Mouse (Mus musculus) cerebellum, adult 18-20 months (tissue): ENCODE measurements around the gene Ttl.

Experiments
- DNase-seq, 2 experiments: peaks; one replicate each; pipeline ENCODE4 v3.0.0; 2021

The Ttl gene

GRCm38 (mm10) chr2:129065437-129066282 lies at the start of gene Ttl:
Gene Ttl, plus strand, starts transcription at chr2:129065942.
- DNase-seq, result peak; percentile 76 to 92

DNA sequence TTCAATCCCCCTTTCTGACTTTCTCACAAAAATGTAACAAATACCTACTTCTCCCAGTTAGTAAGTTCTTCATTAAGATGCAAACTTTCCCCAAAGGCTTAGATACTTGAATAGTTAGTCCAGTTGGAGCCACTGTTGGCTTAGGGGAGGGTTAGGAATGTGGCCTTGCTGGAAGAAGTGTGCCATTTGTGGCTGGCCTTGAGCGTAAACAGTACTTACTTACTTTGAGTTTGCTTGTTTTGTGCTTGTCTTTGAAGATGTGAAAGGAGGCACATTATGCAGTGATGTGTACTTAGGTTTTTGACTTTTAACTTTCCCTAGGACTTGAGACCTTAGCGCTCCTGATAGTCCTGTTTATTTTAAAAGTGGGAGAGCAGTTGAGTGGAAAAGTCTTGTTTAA lies 45.6 kb upstream of the Ttl start:
- DNase-seq, result no peak

- DNase-seq, result no peak
Measured at GRCm38 (mm10) chr2:129024820-129025219, 40.9 kb upstream of the Ttl start.

- no peak for DNase-seq
Measured at GRCm38 (mm10) chr2:129035381-129035780, 30.4 kb upstream of the Ttl start.

DNA sequence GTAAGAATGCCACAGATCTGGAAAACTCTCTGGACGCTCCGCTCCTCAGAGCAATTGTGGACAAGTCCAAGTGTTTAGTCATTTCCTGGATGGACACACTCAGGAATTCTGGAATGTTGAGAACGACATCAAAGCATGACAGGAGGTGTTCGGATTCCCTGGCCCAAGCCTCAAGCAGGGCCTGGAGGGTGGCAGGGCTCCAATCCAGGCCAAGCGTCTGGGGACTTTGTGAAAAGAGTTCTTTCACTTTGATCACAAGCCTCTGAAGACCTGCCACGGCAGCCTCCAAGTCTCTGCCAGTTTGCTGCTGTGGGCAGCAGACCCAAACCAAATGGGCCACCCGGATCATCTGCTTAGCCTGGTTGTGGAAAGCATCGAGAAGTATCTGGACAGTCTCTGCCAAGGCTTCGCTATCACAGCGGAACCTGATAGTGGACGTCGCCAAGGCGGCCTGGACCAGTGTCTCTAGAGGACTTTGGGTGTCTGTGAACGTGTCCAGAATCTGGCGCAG lies 27.3 kb upstream of the Ttl start:
- DNase-seq, result peak; percentile 14 to 45

DNA sequence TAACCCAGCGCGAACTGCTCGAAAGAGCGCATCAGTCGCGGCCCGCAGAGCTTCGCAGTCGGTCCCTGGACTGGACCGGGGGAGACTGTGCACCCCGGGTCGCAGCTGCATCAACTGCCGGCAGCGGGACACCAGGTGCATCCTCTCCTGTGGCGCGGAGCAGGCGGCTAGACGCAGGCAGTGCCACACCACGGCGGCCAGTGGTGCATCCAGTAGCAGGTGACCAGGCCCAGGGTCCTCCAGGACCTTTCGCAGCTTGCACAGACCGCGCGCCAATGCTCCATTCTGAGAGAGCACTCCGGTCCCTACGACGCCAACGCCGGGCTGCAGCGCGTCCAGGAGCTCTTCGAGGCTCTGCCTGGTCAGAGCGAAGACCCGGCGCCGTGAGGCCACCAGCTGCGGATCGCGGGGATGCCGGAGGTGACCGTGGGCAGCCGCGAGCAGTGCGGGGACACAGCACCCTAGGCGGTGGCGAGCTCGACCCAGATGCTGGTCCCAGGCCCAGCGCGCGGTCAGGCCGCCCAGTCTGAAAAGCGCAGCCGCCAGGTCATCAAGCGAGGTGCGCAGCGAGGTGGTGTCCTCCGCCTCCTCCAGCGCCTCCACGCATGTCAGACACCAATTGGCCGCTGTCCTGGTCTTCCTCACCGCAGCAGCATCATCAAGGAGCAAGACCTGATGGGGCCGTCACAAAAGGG lies 26.7 kb upstream of the Ttl start:
- peak; percentile 67 to 69 for DNase-seq

DNA sequence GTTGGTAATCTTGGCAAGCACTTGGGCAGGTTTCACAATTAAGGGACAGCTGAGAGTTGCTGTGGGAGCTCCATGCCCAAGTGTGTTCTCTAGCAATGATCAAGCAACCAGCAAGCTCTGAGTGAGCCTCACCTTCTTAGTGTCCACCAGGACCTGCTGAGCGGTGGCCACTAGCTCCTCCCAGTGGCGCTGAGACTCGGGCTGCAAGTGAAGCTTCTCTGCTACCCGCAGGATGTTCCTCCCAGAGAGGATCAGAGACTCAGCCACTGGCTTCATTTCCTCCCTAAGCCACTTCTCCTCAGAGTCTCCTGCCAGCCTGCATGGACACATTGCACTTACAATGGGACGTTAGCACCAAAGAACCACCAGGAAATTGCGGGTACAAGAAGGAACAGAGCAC lies 25.2 kb upstream of the Ttl start:
- DNase-seq, result peak; percentile 22 to 33

DNA sequence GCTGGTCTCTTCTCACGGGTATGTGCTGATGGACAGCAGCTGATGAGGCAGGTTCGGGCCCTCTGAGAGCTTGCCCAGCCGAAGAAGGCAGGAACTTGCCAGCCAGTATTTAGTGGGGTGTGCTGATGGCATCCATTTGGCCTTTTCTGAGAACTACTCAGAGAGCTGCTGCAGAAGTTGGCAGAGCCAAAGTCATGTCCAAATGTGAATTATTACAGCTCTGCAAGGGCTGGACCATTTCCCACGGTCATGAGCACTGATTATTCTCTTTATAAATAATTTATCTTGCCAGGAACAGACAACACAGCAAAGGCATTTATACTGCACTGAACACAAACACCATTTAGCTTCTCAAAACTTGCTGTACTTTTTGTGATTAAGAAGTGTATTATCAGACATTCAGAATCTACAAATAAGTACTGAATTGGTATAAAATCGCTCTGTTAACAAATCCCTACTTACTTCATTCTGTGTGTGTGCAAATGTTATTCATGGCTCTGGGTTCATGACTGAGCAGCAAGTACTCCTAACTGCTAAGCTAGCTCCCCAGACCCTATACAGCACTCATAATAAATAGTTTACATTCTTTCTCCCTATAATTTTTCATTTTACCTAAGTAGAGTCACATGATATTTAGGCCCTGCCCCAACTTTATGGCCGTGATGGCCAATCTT lies 19.4 kb upstream of the Ttl start:
- DNase-seq, result no peak

DNA sequence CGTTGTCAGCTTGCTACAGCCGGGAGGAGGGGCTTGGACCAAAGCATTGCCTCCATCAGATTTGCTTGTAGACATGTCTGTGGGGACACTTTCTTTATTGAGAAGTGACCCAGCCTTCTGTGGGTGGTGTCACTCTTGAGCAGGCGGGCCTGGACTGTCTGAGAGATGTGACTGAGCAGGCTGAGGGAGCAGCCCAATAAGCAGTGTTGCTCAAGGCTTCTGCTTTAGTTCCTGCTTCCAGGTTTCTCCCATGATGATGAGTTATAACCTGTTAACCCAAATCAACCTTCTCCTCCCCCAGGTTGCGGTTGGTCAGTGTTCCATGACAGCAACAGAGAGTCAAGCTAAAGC lies 18.9 kb upstream of the Ttl start:
- no peak for DNase-seq

DNA sequence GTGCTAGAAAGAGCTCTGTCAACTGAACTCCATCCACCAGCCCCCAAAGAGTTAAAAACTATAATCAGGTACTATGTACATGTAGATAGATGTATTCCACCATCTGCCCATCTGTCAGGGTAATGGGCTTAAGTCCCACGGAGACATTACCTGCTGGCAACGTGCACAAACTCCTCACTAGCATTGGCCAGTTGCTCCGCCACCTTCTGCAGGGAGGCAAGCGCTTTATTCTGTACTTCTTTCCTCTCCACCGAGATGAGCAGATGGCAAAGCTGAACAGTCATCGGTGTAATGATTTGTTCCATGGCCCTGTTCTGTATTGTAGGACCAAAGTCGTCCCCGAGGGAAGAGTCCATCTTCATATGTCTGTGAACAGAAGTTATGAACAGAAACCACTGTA lies 17.9 kb upstream of the Ttl start, which contains the start of gene Vinac1:
Gene Vinac1, minus strand, starts transcription at position 362 of the 400 bp plus-strand sequence.
- no peak for DNase-seq

DNA sequence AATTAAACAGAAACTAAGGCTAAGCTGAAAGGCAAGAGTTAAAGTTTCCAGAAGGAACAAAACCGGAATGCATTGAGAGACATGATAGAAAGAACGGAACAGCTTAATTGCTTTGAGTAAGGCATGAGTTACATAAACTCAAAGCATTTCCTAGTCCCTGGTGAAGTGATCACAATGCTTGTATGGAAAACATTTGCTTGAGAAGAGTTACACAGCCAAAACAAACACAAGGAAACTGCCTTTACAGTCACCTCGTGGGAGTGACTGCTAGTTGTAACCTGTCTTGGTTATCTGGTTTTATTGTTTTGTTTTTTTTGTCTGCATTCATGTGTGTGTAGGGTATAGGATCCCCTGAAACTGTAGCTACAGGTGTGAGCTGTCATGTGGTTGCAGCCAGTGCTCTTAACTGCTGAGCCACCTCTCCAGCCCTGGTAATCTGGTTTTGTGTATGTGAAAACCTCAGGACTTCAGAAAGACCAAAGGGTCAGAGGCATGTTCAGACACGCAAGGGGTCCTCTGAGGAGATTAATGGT lies 13.2 kb upstream of the Ttl start:
- no peak for DNase-seq

- DNase-seq, result no peak
Measured at GRCm38 (mm10) chr2:129055741-129056140, 10.0 kb upstream of the Ttl start.

DNA sequence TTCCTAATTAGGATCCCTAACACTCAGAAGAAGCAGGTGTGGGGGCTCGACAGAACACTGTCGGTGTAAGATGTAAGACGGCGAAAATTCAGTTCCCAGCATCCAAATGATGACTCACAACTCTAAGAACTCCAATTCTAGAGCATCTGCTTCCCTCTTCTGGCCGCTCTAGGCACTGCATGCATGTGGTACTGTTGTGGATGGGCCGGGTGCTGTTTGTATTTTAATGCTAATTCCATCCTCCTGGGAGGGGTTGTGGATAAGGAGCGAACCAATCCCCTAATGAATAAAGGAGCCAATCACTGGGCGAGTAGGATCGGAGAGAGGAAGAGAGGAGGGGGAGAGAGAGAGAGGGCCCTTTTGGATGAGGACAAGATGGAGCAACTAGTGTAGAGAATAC lies 9.1 kb upstream of the Ttl start:
- DNase-seq, result peak in 1 of 2 experiments; percentile 22

GRCm38 (mm10) chr2:129057256-129057655 lies 8.5 kb upstream of the Ttl start:
- DNase-seq, result no peak

- DNase-seq, result no peak
Measured at GRCm38 (mm10) chr2:129057920-129058361, 7.8 kb upstream of the Ttl start.

- no peak for DNase-seq
Measured at GRCm38 (mm10) chr2:129061456-129062059, 4.2 kb upstream of the Ttl start.

- DNase-seq, result peak; percentile 60 to 62
Measured at GRCm38 (mm10) chr2:129066326-129066725, 584 bp downstream of the Ttl start.

GRCm38 (mm10) chr2:129070296-129070695 lies 4.6 kb downstream of the Ttl start:
- no peak for DNase-seq

DNA sequence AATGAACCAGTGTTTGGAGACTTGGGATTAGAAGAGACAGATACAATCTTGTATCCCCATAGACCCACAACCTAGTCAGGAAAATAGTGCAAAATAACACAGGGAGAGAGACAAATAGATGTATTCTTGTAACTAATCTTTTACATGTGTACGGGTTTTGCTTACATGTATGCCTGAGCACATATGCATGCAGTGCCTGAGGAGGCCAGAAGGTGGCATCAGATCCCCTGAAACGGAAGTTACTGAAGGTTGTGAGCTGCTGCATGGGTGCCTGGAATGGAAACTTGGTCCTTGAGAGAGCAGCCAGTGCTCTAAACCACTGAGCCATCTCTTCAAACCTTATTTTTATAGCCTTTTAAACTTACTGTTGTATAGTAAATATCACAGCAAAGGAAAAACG lies 12.6 kb downstream of the Ttl start:
- no peak for DNase-seq

GRCm38 (mm10) chr2:129079194-129079593 lies 13.5 kb downstream of the Ttl start:
- DNase-seq, result no peak

DNA sequence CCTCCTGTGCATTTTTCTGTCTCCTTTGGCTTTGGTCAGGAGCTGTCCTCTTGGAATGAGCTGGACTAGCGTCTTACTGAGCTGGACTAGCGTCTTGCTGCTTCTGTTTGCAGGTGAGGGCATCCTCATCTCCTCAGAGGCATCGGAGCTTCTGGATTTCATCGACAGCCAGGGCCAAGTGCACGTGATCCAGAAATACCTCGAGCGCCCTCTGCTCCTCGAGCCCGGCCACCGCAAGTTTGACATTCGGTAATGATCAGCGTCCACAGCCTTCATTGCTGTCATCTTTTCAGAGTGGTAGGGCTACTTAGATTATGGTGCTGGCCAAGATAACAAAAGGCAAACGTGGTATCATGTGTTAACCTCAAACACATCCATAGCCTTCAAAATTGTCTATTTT lies 15.4 kb downstream of the Ttl start:
- DNase-seq, result no peak

DNA sequence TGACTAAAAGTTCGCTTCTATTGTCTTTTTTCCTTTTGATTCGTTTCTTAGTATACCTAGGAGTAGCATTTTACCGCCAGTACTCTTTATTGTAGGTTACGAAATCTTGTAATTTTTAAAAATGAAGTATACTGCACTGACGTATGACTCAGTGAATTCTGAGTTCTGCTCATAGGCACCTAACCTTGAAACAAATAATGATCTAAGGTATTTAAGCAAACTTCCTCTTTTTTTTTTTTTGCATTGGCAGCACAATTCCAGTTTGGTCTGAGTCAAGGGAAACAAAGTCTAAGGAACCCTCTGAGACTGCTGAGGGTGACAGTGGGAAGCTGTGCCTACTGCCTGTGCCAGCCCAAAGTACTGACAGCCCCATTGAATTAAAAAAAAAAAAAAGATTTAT lies 17.8 kb downstream of the Ttl start:
- no peak for DNase-seq

- DNase-seq, result peak; percentile 24 to 48
Measured at GRCm38 (mm10) chr2:129084959-129085358, 19.2 kb downstream of the Ttl start.
